Mouse (Mus musculus) stomach, embryonic 16.5 days (tissue): ENCODE measurements around the gene Abcc6. TPM values are rescaled to one million over a fixed set of nuclear protein-coding genes. Genes with fewer than 3 reads are reported as not detected.

ENCODE experiments used
- ATAC-seq: fragments of 200-750 bp; cut with Nextera tagmentation; 2 replicates; pipeline ENCODE4 v1.8.0; 2017; ENCODE audit warnings: moderate number of reproducible peaks, moderate TSS enrichment; ENCODE audit not compliant: insufficient read depth, low FRiP score
- H3K27ac ChIP-seq: fragments of 300-500 bp; sonication (generic); 2 replicates; pipeline ENCODE4 v1.5.1; 2014; ENCODE audit warnings: low read length
- H3K27me3 ChIP-seq: fragments of 300-500 bp; sonication (generic); 2 replicates; pipeline ENCODE4 v1.6.1; 2014; ENCODE audit warnings: low read length, control low read depth, mixed read lengths; ENCODE audit not compliant: control insufficient read depth, insufficient read depth
- H3K36me3 ChIP-seq: fragments of 300-500 bp; sonication (generic); 2 replicates; pipeline ENCODE4 v1.6.1; 2014; ENCODE audit warnings: low read length; ENCODE audit not compliant: control insufficient read depth, insufficient read depth
- H3K4me1 ChIP-seq: fragments of 300-500 bp; sonication (generic); 2 replicates; pipeline ENCODE4 v1.6.1; 2014; ENCODE audit warnings: low read length, control low read depth, mixed read lengths; ENCODE audit not compliant: control insufficient read depth, insufficient read depth
- H3K4me2 ChIP-seq: fragments of 300-500 bp; sonication (generic); 2 replicates; pipeline ENCODE4 v1.6.1; 2014; ENCODE audit warnings: low read depth, low read length, mixed read lengths
- H3K4me3 ChIP-seq: fragments of 300-500 bp; sonication (generic); replicated peaks from 2 replicates; pipeline ENCODE4 v1.5.1; 2014; ENCODE audit warnings: mild to moderate bottlenecking, low read length
- H3K9ac ChIP-seq: fragments of 300-500 bp; sonication (generic); 2 replicates; pipeline ENCODE4 v1.6.1; 2014; ENCODE audit warnings: low read length
- H3K9me3 ChIP-seq: fragments of 300-500 bp; sonication (generic); replicated peaks from 2 replicates; pipeline ENCODE4 v1.6.1; 2016; ENCODE audit warnings: low read length, control low read depth; ENCODE audit not compliant: control insufficient read depth
- WGBS: fragments of 180-500 bp; shearing (Covaris S2); extraction: QIAGEN DNeasy Blood & Tissue Kit; methylation state at CpG from one replicate; pipeline ENCODE4 v1.1.7; 2014; 5-methylcytosine and 5-hydroxymethylcytosine counted together
- polyA plus RNA-seq: library from polyadenylated mRNA; unstranded; fragments of >200 nt; fragmentation: Nextera tagmentation; extraction: Ambion mirVana; gene quantifications from 2 replicates; pipeline ENCODE4 v1.2.1, GENCODE M21; 2015

Gene Abcc6
- polyA plus RNA-seq, 1 experiment from 2014 or later: 1.6 TPM

DNA sequence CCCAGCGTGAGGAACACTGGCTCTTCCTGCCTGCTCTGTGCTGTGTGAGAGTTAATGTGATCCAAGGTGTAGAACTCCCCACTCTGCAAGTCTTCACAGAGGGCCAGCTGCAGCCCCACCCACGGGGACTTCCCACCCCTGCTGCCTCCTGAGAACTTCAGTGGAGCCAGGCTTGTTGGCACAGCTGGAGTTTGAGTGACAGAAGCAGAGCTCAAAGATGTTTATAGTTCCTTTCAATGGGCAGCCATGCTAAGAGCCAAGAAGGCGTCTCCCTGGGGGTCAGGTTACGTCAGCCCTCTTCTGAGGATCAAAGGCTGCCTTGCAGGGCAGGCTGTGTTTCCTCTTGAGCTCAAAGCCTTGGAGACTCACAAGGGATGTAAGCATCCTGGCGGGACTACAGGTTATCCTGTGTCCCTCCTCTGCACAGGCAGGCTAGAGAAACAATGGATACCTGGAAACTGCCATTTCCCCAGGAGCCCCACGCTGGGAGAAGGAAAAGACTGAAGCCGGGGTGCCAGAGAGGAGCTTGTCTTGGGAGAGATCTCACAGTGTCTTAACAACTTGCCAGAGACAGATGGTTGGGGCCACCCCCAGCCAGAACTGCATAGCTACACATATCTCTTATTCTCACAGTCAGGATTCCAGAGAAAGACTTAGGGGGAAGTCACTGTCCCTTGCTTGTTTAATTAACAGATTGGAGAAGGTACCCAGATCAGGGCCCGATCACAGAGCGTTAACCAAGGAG lies 16.7 kb downstream of the Abcc6 start:
- 20% methylated on average over 9 of the region's 9 CpGs for WGBS
- peak overlapping the region; percentile 46 for H3K27ac ChIP-seq
- peaks cover 17% of the 10 kb centered on the region for H3K4me1 ChIP-seq

GRCm38 (mm10) chr7:46012121-46012520 lies 18.0 kb downstream of the Abcc6 start:
- Histone ChIP-seq H3K36me3 (no peaks in the 10 kb centered on the region), H3K4me2 (no peak overlapping the region), H3K4me1 (peaks cover 17% of the 10 kb centered on the region), H3K9me3 (no peaks in the 10 kb centered on the region), H3K4me3 (no peak overlapping the region), H3K27ac (no peak overlapping the region), H3K9ac (no peak overlapping the region), H3K27me3 (no peaks in the 10 kb centered on the region)
- ATAC-seq: no peak

More for the DNA sequence above, 16.7 kb downstream of the Abcc6 start:
- H3K9me3 ChIP-seq: no peaks in the 10 kb centered on the region
- no peak overlapping the region for H3K4me2 ChIP-seq
- H3K9ac ChIP-seq: peak overlapping the region; percentile 55
- ATAC-seq: peak; percentile 75
- H3K27me3 ChIP-seq: no peaks in the 10 kb centered on the region
- H3K4me3 ChIP-seq: no peak overlapping the region
- no peaks in the 10 kb centered on the region for H3K36me3 ChIP-seq

DNA sequence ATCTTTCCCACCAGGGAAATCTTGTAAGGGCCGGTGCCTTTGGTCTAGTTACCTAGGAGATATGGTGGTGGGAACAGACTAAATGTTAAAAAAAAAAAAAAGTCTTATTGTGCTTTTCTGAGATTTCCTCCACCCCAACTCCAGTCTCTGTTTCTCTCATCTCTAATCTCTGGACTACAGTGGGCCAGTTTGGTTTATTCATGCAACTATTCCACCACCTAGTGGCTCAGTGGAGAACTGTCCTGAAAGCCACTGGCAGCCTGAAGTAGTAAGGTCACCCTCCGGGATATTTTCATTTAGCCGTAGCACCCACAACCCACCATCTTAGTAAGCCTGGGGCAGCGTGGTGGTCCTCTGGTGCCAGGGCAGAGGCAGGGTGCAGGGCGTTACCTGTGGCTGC lies 20.5 kb downstream of the Abcc6 start:
- Histone ChIP-seq H3K4me2 (no peak overlapping the region), H3K9ac (no peak overlapping the region), H3K9me3 (no peaks in the 10 kb centered on the region), H3K4me3 (no peak overlapping the region), H3K27ac (no peak overlapping the region), H3K4me1 (peaks cover 17% of the 10 kb centered on the region), H3K27me3 (no peaks in the 10 kb centered on the region), H3K36me3 (no peaks in the 10 kb centered on the region)
- peak; percentile 39; the same call in 1 of the 2 replicates for ATAC-seq
- WGBS: 10% methylated on average over 5 of the region's 5 CpGs

DNA sequence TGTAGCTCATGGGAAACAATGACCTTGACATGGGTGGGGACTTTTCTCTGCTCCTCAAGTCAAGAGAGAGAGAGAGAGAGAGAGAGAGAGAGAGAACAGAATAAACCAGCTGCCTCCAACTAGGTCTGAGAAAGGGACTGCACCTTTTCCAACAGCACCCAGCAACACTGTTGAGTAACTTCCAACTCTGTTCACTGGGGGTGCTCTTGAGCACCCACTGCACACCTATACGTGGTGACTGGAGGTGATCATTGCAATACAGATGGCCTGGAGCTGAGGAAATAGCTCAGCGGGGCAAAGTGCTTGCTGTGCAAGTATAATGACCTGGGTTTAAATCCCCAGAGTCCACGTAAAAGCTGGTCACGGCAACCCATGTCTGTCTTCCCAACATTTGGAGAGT lies 27.4 kb downstream of the Abcc6 start:
- 57% methylated on average over 4 of the region's 4 CpGs for WGBS
- H3K4me1 ChIP-seq: no peaks in the 10 kb centered on the region
- H3K4me2 ChIP-seq: no peak overlapping the region
- no peaks in the 10 kb centered on the region for H3K27me3 ChIP-seq
- no peak overlapping the region for H3K27ac ChIP-seq
- no peak for ATAC-seq
- H3K9me3 ChIP-seq: no peaks in the 10 kb centered on the region
- H3K36me3 ChIP-seq: no peaks in the 10 kb centered on the region
- H3K9ac ChIP-seq: no peak overlapping the region
- H3K4me3 ChIP-seq: no peak overlapping the region

DNA sequence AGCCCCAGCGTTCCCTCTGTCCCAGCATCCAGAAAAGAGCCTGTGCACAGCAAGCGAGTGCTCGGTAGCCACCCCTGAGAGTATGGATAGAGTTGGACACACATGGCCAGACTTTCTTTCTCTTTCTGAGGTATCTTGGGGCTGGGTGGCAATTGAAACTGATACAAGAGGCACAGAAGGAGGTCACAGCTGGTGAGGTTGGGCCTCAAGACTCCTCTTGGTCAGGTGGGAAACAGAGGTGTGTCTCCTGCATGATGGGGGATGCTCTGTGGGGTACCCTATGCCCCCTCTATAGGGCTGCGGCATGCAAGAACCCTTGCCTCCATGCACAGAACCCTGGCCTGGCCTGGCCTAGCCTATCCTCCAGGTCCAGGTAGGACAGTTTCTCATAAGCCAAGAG lies 29.5 kb downstream of the Abcc6 start:
- Histone ChIP-seq H3K36me3 (no peaks in the 10 kb centered on the region), H3K4me1 (no peaks in the 10 kb centered on the region), H3K4me2 (no peak overlapping the region), H3K9ac (no peak overlapping the region), H3K27me3 (no peaks in the 10 kb centered on the region), H3K9me3 (no peaks in the 10 kb centered on the region), H3K4me3 (no peak overlapping the region), H3K27ac (no peak overlapping the region)
- 89% methylated on average over 4 of the region's 4 CpGs for WGBS
- ATAC-seq: peak; percentile 28; the same call in 1 of the 2 replicates

DNA sequence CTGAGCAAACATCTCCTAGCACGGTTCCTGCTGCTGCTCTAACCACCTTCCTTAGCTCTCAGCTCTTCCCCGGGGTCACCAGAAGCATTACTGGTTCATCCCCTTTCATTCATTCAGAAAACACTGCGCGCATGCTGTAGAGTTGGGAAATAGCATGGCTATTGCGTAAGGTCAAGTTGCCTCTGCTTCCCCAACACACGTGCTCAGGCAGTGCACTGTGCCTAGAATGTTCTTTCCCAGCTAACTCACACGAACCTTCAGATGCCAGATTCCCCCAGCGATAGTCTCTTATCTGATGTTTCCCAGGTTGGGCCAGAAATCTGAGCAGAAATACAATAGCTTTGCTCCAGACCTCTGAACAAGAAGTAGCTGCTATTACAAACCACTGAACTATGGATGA lies 37.6 kb downstream of the Abcc6 start:
- H3K27ac ChIP-seq: no peak overlapping the region
- H3K9me3 ChIP-seq: no peaks in the 10 kb centered on the region
- ATAC-seq: no peak
- no peaks in the 10 kb centered on the region for H3K36me3 ChIP-seq
- H3K9ac ChIP-seq: no peak overlapping the region
- no peak overlapping the region for H3K4me2 ChIP-seq
- H3K4me3 ChIP-seq: no peak overlapping the region
- no peaks in the 10 kb centered on the region for H3K4me1 ChIP-seq
- no peaks in the 10 kb centered on the region for H3K27me3 ChIP-seq
- 82% methylated on average over 8 of the region's 8 CpGs for WGBS

DNA sequence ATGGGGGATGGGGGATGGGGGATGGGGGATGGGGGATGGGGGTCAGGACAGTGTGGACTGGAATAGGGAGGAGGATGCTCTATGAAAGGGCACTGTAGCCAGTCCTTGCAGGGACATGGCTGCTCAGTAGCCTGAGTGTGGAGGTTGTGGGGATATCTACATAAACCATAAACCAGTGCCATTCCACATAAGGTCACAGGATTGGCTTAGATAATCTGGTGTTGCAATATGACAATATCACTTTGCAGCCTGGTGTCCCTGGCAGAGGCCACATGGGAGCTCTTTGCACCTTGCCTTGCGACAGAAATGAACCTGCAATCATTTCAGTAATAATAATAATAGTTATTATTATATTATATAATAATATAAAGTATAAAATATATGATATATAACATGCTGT lies 41.8 kb downstream of the Abcc6 start:
- Histone ChIP-seq H3K4me2 (no peak overlapping the region), H3K9me3 (no peaks in the 10 kb centered on the region), H3K36me3 (no peaks in the 10 kb centered on the region), H3K27me3 (no peaks in the 10 kb centered on the region), H3K27ac (no peak overlapping the region), H3K4me1 (no peaks in the 10 kb centered on the region), H3K4me3 (no peak overlapping the region), H3K9ac (no peak overlapping the region)
- ATAC-seq: no peak
- 79% methylated on average over 1 of the region's 1 CpGs for WGBS

GRCm38 (mm10) chr7:45986893-45987292 lies 43.2 kb downstream of the Abcc6 start:
- Histone ChIP-seq H3K27me3 (no peaks in the 10 kb centered on the region), H3K4me2 (no peak overlapping the region), H3K9me3 (no peaks in the 10 kb centered on the region), H3K4me1 (no peaks in the 10 kb centered on the region), H3K27ac (no peak overlapping the region), H3K9ac (no peak overlapping the region), H3K36me3 (no peaks in the 10 kb centered on the region), H3K4me3 (no peak overlapping the region)
- WGBS: 82% methylated on average over 6 of the region's 6 CpGs
- no peak for ATAC-seq

DNA sequence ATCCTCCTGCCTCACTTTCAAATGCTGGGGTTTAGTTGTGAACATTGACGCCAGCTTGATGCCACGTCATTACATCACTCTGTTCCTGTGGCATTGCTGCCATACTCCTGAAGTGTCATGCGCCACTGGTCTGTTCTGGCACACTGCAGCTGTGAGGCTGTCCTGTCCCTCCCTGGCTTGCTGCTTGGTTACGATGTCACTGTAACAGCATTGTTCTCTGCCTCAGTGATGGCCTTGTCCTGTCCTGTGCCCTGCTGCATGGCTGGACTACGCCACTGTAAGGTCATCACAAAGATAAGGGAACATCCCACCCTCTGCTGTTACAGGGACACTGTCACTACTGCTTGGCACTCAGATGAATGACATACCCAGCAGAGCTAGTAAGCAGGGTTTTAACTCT lies 48.5 kb downstream of the Abcc6 start:
- Histone ChIP-seq H3K4me3 (no peak overlapping the region), H3K27me3 (no peaks in the 10 kb centered on the region)
- 79% methylated on average over 5 of the region's 5 CpGs for WGBS

More for the DNA sequence above, 48.5 kb downstream of the Abcc6 start:
- H3K4me1 ChIP-seq: no peaks in the 10 kb centered on the region
- ATAC-seq: no peak
- H3K36me3 ChIP-seq: no peaks in the 10 kb centered on the region
- no peak overlapping the region for H3K9ac ChIP-seq
- no peak overlapping the region for H3K4me2 ChIP-seq
- no peak overlapping the region for H3K27ac ChIP-seq
- no peaks in the 10 kb centered on the region for H3K9me3 ChIP-seq
